8 mouse cellular contexts compared by ENCODE assay signal in genomic region chr10:59109015-59109414, GRCm38 (mm10).
A peak's percentile ranks its signal among the peaks of the same experiment; 100 is the strongest.
DNase-seq lines count a peak whose midpoint lies in the region; ATAC-seq and TF ChIP-seq lines count a peak whose summit lies in the region.

No protein-coding gene starts in this region.

- no peak for TF ChIP-seq EP300 in lung, postnatal 0 days (IDR thresholded peaks at IDR 0.05)

- 24% methylated on average over 2 of the region's 2 CpGs for WGBS in lung, postnatal 0 days

- H3K9me3 ChIP-seq in lung, postnatal 0 days (ENCODE audit: low read length): no peaks in the 10 kb centered on the region

- H3K4me2 ChIP-seq in lung, postnatal 0 days (replicated peaks; ENCODE audit: low read depth, low read length): no peak overlapping the region

- H3K27ac ChIP-seq in lung, postnatal 0 days (ENCODE audit: low read length): no peak overlapping the region

- no peaks in the 10 kb centered on the region for H3K4me1 ChIP-seq in lung, postnatal 0 days (ENCODE audit: insufficient read depth, low read depth, low read length)

- no peak overlapping the region for H3K9ac ChIP-seq in lung, postnatal 0 days (replicated peaks; ENCODE audit: low read depth)

- TF ChIP-seq CTCF in lung, postnatal 0 days (IDR thresholded peaks at IDR 0.05): peak; percentile 97

- no peaks in the 10 kb centered on the region for H3K36me3 ChIP-seq in lung, postnatal 0 days (ENCODE audit: insufficient read depth, low read length)

- peak; percentile 33 for DNase-seq in CD4-positive helper T cell, adult 2 months (ENCODE audit: low read depth, low spot score)
- peak; percentile 47 for DNase-seq in WW6 (ENCODE audit: low read depth, low spot score)
- DNase-seq in embryo, embryonic 10 days (ENCODE audit: low spot score): peak; percentile 83
- peak; percentile 84 for DNase-seq in layer of hippocampus, adult 11-12 months (ENCODE audit: low spot score)
- DNase-seq in lung, postnatal 0 days (ENCODE audit: low spot score): peak; percentile 75
- peak; percentile 84 for DNase-seq in retina, postnatal 1 day
- DNase-seq in urinary bladder, postnatal 14 days (ENCODE audit: low spot score): peak; percentile 78

- no peak overlapping the region for H3K4me3 ChIP-seq in lung, postnatal 0 days (ENCODE audit: low read depth, low read length)

- H3K27me3 ChIP-seq in lung, postnatal 0 days (replicated peaks; ENCODE audit: insufficient read depth, low read length): no peaks in the 10 kb centered on the region

- ATAC-seq in granulocyte monocyte progenitor cell, adult 5-6 weeks (replicated peaks; ENCODE audit: poor library complexity, severe bottlenecking): peak; percentile 83
- peak; percentile 21; the same call in 1 of the 2 replicates for ATAC-seq in lung, postnatal 0 days

Comparison
In these comparisons a context has a peak if more than half of its experiments do, and no peak if none do; other contexts are left out.
1. DNase-seq: peak in every context shown above with its lines; median percentile 84 in layer of hippocampus, adult 11-12 months; 84 in retina, postnatal 1 day; 83 in embryo, embryonic 10 days; 78 in urinary bladder, postnatal 14 days; 75 in lung, postnatal 0 days; 47 in WW6; 33 in CD4-positive helper T cell, adult 2 months.